Mouse (Mus musculus) midbrain, embryonic 11.5 days (tissue): ENCODE measurements at regions not wholly inside any gene's neighbourhood (a gene's known extent, or its start where the extent isn't known, plus 50 kb on each side); places are given as distances from the start of the nearest gene placed in this dataset.

Experiments
- ATAC-seq: fragments of 200-750 bp; cut with Nextera tagmentation; 2 replicates; pipeline ENCODE4 v1.8.0; 2017; ENCODE audit warnings: moderate TSS enrichment, moderate library complexity; ENCODE audit not compliant: low FRiP score
- DNase-seq: peaks from one replicate; pipeline ENCODE4 v3.0.0; 2015; ENCODE audit warnings: low spot score; ENCODE audit errors: missing footprints
- H3K27ac ChIP-seq: fragments of 300-500 bp; sonication (generic); 2 replicates; pipeline ENCODE4 v1.5.1; 2014; ENCODE audit warnings: low read depth, low read length
- H3K27me3 ChIP-seq: fragments of 300-500 bp; sonication (generic); 2 replicates; pipeline ENCODE4 v1.6.1; 2014; ENCODE audit warnings: mild to moderate bottlenecking, low read length, moderate library complexity, mixed read lengths; ENCODE audit not compliant: control insufficient read depth, insufficient read depth
- H3K36me3 ChIP-seq: fragments of 300-500 bp; sonication (generic); 2 replicates; pipeline ENCODE4 v1.6.1; 2014; ENCODE audit warnings: mild to moderate bottlenecking, low read length, moderate library complexity, mixed read lengths; ENCODE audit not compliant: control insufficient read depth, insufficient read depth
- H3K4me1 ChIP-seq: fragments of 300-500 bp; sonication (generic); 2 replicates; pipeline ENCODE4 v1.6.1; 2014; ENCODE audit warnings: low read length; ENCODE audit not compliant: control insufficient read depth, insufficient read depth
- H3K4me2 ChIP-seq: fragments of 300-500 bp; sonication (generic); 2 replicates; pipeline ENCODE4 v1.6.1; 2014; ENCODE audit warnings: mild to moderate bottlenecking, moderate library complexity
- H3K4me3 ChIP-seq: fragments of 300-500 bp; sonication (generic); 2 replicates; pipeline ENCODE4 v1.5.1; 2014; ENCODE audit warnings: low read depth, low read length
- H3K9ac ChIP-seq: fragments of 300-500 bp; sonication (generic); 2 replicates; pipeline ENCODE4 v1.6.1; 2014; ENCODE audit warnings: low read length
- H3K9me3 ChIP-seq: fragments of 300-500 bp; sonication (generic); 2 replicates; pipeline ENCODE4 v1.6.1; 2016; ENCODE audit warnings: low read length; ENCODE audit not compliant: control insufficient read depth
- WGBS: fragments of 180-500 bp; shearing (Covaris S2); extraction: QIAGEN DNeasy Blood & Tissue Kit; methylation state at CpG from one replicate; pipeline ENCODE4 v1.1.7; 2014; 5-methylcytosine and 5-hydroxymethylcytosine counted together

DNA sequence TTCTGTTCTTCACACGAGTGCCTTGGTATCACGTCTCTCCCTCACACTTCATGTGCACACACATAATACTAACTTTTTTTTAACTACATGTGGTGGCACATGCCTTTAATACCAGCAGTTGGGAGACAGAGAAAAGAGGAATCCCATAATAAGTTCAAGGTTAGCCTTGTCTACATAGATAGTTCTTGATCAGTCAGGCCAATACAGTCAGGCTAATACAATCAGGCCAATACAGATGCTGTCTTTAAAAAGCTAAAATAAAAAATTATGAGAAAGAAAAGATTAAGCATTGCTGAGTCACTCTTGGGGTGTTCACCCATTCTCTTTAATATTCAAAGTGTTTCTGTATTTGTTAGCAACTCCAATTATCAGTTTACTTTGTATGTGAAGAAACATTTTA lies 61.3 kb upstream of the Podxl start:
- Histone ChIP-seq H3K4me3 (no peak overlapping the region), H3K4me1 (no peaks in the 10 kb centered on the region), H3K36me3 (no peaks in the 10 kb centered on the region), H3K4me2 (no peak overlapping the region), H3K27me3 (no peaks in the 10 kb centered on the region), H3K9ac (no peak overlapping the region), H3K27ac (no peak overlapping the region), H3K9me3 (no peaks in the 10 kb centered on the region)
- ATAC-seq (no peak), DNase-seq (no peak)
- 86% methylated on average over 2 of the region's 2 CpGs for WGBS

DNA sequence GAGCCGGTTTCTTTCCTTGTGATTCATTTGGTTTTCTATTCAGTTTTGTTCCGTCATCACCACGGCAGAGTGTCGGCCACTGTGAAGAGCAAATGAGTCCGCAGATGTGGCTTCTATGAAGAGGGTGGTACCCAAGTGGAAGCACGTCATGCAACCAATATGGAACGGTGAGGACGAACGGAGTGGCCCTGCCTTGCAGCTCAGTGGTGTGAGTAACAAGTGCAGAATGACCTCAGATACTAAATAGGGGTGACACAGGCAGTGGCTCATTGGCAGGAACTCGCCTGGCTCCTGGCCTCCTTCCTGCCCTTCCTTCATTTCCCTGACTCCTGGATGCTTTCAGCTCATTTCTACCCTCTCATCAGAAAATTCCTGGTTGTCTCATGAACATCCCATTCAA lies 60.6 kb upstream of the Podxl start:
- H3K27me3 ChIP-seq, result no peaks in the 10 kb centered on the region
- DNase-seq (no peak), ATAC-seq (no peak)
- no peak overlapping the region for H3K4me3 ChIP-seq
- no peaks in the 10 kb centered on the region for H3K36me3 ChIP-seq
- H3K9ac ChIP-seq, result no peak overlapping the region
- H3K27ac ChIP-seq, result no peak overlapping the region
- no peaks in the 10 kb centered on the region for H3K9me3 ChIP-seq
- WGBS, result 84% methylated on average over 10 of the region's 10 CpGs
- no peak overlapping the region for H3K4me2 ChIP-seq
- no peaks in the 10 kb centered on the region for H3K4me1 ChIP-seq

DNA sequence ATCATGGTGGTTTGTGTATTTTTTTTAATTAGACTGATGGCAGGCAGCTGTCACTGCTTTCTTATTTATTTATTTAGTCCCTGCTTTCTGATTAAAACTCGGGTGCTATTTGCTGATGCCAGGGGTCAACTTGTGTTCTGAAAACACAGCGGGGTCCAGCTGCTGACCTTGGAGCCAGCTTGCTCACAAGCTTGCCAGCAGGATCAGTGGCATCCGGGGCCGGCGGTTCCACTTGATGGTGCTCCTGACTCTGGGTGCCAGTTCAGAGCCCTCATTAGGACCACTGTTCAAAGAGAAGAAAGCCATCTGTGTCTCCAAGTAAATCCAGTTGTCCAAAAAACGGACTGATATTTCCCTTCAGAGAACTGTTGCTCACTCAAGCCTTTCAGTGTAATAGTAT lies 57.2 kb upstream of the Podxl start:
- Histone ChIP-seq H3K27me3 (no peaks in the 10 kb centered on the region), H3K36me3 (no peaks in the 10 kb centered on the region), H3K27ac (no peak overlapping the region), H3K9ac (no peak overlapping the region), H3K4me3 (no peak overlapping the region), H3K4me1 (no peaks in the 10 kb centered on the region), H3K4me2 (no peak overlapping the region), H3K9me3 (no peaks in the 10 kb centered on the region)
- 79% methylated on average over 6 of the region's 6 CpGs for WGBS
- no peak for DNase-seq
- ATAC-seq, result no peak

DNA sequence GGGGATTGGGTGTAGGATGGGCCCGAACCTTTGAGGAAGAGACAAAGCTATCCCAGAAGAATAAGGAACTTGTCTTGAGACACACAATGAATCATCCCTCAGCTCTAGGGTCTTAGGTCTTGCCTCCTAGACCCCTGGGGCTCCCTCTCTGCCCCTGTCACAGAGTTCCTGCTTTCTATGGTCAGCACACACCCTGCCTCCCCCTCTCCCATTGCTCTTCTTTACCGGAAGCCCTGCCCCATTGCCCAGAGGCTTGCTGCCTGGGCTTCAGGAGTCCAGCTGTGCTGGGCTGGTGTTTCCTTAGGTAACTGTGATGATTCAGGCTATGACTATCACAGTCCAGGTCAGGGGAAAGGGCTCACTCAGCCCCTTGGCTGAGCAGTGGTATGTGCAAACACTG lies 55.1 kb upstream of the Podxl start:
- 79% methylated on average over 2 of the region's 2 CpGs for WGBS
- no peak overlapping the region for H3K27ac ChIP-seq
- no peak for DNase-seq
- H3K4me1 ChIP-seq, result no peaks in the 10 kb centered on the region
- no peaks in the 10 kb centered on the region for H3K9me3 ChIP-seq
- no peak for ATAC-seq
- H3K27me3 ChIP-seq, result no peaks in the 10 kb centered on the region
- H3K36me3 ChIP-seq, result no peaks in the 10 kb centered on the region
- H3K9ac ChIP-seq, result no peak overlapping the region
- H3K4me3 ChIP-seq, result no peak overlapping the region
- H3K4me2 ChIP-seq, result no peak overlapping the region

DNA sequence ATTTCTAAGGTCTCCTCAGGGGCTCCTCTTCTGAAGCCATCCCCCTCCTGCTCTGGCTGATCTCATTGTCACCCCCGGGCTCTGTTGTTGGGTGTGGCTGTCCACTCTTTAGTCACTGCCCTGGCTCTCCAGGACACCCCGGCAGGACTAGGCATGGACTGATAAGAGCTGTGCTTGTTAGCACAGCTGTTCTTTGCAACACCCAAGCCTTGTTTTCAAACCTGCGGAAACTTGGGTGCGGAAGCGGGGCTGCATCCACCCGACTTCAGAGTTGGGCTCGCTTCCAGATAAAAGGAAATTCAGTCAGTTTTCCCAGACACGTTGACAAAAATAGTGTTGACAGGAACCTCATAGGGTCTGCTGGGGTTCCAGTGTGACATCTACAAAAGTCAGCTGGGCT lies 53.6 kb upstream of the Podxl start:
- Histone ChIP-seq H3K4me2 (no peak overlapping the region), H3K27me3 (no peaks in the 10 kb centered on the region), H3K36me3 (no peaks in the 10 kb centered on the region), H3K27ac (no peak overlapping the region), H3K4me1 (no peaks in the 10 kb centered on the region), H3K9ac (no peak overlapping the region), H3K9me3 (no peaks in the 10 kb centered on the region), H3K4me3 (no peak overlapping the region)
- 78% methylated on average over 8 of the region's 8 CpGs for WGBS
- DNase-seq, result no peak
- ATAC-seq, result no peak

DNA sequence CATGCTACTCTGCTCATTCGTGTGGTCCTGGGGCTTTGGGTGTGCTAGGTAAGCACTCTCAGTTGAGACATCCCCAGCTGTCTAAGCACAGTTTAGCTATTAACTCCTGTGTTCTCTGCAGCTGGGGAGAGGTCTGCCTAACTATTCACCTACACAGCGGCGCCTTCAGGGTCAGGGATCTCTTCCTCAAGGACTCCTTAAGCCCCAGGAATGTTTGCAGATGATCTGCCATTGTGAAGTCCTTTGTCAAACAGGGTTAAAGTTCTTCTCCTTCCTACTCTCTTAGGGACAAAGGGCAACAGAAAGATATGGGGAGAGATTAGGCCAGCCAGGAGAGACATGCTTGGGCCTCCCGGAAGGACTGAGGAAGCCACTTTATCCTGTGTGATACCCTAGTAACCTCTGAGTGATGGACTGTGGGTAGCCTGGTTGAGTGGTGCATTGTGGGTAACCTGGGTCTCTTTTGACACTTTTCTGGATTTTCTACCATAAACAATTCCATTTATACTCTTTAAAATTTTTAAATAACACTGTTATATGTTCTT lies 51.7 kb upstream of the Podxl start:
- no peak overlapping the region for H3K4me3 ChIP-seq
- H3K27ac ChIP-seq, result no peak overlapping the region
- H3K9me3 ChIP-seq, result no peaks in the 10 kb centered on the region
- H3K4me2 ChIP-seq, result no peak overlapping the region
- H3K4me1 ChIP-seq, result no peaks in the 10 kb centered on the region
- DNase-seq, result no peak
- WGBS, result 68% methylated on average over 4 of the region's 4 CpGs
- H3K36me3 ChIP-seq, result no peaks in the 10 kb centered on the region
- no peak overlapping the region for H3K9ac ChIP-seq
- no peaks in the 10 kb centered on the region for H3K27me3 ChIP-seq
- no peak for ATAC-seq

DNA sequence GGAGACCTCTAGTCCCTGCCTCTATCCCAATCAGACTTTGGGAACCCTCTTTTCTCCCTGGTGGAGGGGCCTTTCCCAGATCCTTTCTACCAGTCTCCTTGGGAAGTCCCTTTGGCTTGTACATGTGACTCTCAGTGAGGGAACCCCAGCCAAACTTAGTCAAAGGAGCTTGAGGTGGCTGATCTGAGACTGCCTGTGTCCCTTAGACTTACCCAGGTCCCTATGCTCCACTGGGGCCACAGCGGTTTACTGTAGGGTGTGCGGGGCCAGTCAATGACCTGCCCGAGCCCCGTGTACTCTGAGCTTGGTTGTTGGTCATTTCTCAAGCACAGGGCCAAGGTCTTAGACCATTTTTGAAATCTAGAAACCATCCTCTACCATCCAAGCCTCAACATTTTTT lies 50.8 kb upstream of the Podxl start:
- H3K9me3 ChIP-seq, result no peaks in the 10 kb centered on the region
- no peak overlapping the region for H3K4me3 ChIP-seq
- WGBS, result 93% methylated on average over 4 of the region's 4 CpGs
- no peak overlapping the region for H3K9ac ChIP-seq
- DNase-seq (no peak), ATAC-seq (no peak)
- no peak overlapping the region for H3K27ac ChIP-seq
- no peaks in the 10 kb centered on the region for H3K36me3 ChIP-seq
- no peak overlapping the region for H3K4me2 ChIP-seq
- H3K27me3 ChIP-seq, result no peaks in the 10 kb centered on the region
- H3K4me1 ChIP-seq, result no peaks in the 10 kb centered on the region

DNA sequence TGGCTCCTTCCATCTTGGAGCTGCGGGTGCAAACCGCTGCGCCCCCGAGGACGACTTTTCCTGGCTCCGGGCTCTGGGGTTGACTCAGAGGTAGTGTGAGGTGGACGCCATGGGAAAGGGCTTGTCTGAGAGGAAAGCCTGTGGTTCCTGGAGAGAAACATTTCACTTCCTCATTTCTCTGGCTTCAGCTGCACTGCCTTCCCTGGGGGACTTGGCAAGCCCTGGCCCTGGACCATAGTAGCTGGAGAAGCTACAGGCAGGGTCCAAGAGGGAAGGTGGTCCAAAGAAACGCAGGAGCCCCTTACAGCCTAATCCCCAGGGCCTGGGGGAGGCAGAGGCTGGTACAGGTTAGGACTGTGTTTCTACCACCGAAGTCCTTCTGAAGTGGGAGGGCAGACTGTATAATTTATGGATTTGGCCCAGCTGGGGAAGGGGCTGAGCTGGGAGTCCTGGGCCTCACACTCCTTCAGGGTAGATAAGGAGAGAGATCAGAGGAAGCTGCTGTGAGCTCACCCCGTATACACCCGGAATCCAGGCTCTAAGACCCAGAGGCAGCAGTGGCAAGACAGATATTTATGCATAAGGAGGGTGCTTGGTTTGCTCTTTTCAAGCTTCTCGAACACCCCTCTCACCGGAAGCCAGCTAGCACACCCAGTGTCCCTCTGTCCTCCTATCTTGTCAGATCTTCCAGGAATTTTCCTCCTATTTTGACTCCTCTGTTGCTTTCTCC lies 50.0 kb upstream of the Podxl start:
- H3K36me3 ChIP-seq, result no peaks in the 10 kb centered on the region
- H3K9me3 ChIP-seq, result no peaks in the 10 kb centered on the region
- no peak overlapping the region for H3K4me2 ChIP-seq
- no peak overlapping the region for H3K4me3 ChIP-seq
- no peaks in the 10 kb centered on the region for H3K4me1 ChIP-seq
- ATAC-seq (no peak), DNase-seq (no peak)
- H3K27me3 ChIP-seq, result no peaks in the 10 kb centered on the region
- H3K9ac ChIP-seq, result no peak overlapping the region
- no peak overlapping the region for H3K27ac ChIP-seq
- 77% methylated on average over 13 of the region's 13 CpGs for WGBS
